Mouse (Mus musculus) liver, adult 2 months (tissue): ENCODE results near the gene Opalin. TPM values are rescaled to one million over a fixed set of nuclear protein-coding genes. Genes with fewer than 3 reads are reported as not detected.
A peak's percentile ranks its signal among the peaks of the same experiment; 100 is the strongest.

Experiments used
- DNase-seq: peaks from one replicate; pipeline ENCODE4 v3.0.0-alpha.2; 2011; ENCODE audit warnings: low read depth, low spot score; ENCODE audit errors: extremely low read depth
- H3K27ac ChIP-seq: fragments of 200-500 bp; replicated peaks from 2 replicates; pipeline ENCODE4 v1.5.1; 2012; ENCODE audit warnings: low read depth, mild to moderate bottlenecking, control low read depth, inconsistent platforms, low read length; ENCODE audit not compliant: insufficient read depth
- H3K27me3 ChIP-seq: fragments of 200-500 bp; 2 replicates; pipeline ENCODE4 v1.6.1; 2012; ENCODE audit warnings: mild to moderate bottlenecking, moderate library complexity, low read length, inconsistent platforms; ENCODE audit not compliant: control insufficient read depth, insufficient read depth
- H3K36me3 ChIP-seq: fragments of 200-500 bp; 2 replicates; pipeline ENCODE4 v1.6.1; 2012; ENCODE audit warnings: low read length, inconsistent platforms; ENCODE audit not compliant: control insufficient read depth, insufficient read depth
- H3K4me1 ChIP-seq: fragments of 200-500 bp; 2 replicates; pipeline ENCODE4 v1.6.1; 2011; ENCODE audit warnings: low read length; ENCODE audit not compliant: control insufficient read depth, insufficient read depth
- H3K4me3 ChIP-seq: fragments of 200-500 bp; 2 replicates; pipeline ENCODE4 v1.5.1; 2011; ENCODE audit warnings: low read depth, mild to moderate bottlenecking, control low read depth, low read length, moderate library complexity; ENCODE audit not compliant: insufficient read depth
- H3K79me2 ChIP-seq: fragments of 200-500 bp; 2 replicates; pipeline ENCODE4 v1.6.1; 2012; ENCODE audit warnings: inconsistent platforms, mild to moderate bottlenecking, low read length, moderate library complexity; ENCODE audit not compliant: control insufficient read depth, insufficient read depth
- H3K9ac ChIP-seq: fragments of 200-500 bp; 2 replicates; pipeline ENCODE4 v1.6.1; 2012; ENCODE audit warnings: low read depth, mild to moderate bottlenecking, control low read depth, inconsistent platforms, low read length
- CTCF ChIP-seq: fragments of 200-500 bp; IDR thresholded peaks from 2 replicates; pipeline ENCODE4 v1.5.1; 2011; ENCODE audit warnings: low read depth, low read length, control low read depth
- POLR2A ChIP-seq: fragments of 200-500 bp; IDR thresholded peaks from 2 replicates; pipeline ENCODE4 v1.6.1; 2011; ENCODE audit warnings: low read length, control low read depth; ENCODE audit not compliant: insufficient read depth; ENCODE audit errors: extremely low read depth
- WGBS: fragments of 180-500 bp; shearing (Covaris S2); methylation state at CpG from one replicate; pipeline ENCODE4 v1.1.7; 2018; 5-methylcytosine and 5-hydroxymethylcytosine counted together
- polyA plus RNA-seq: library from polyadenylated mRNA; depleted of rRNA; stranded (reverse); fragments of >200 nt; gene quantifications from 2 replicates; pipeline ENCODE4 v1.2.3, GENCODE M21; 2012
- total RNA-seq: library from RNA; depleted of rRNA; stranded (reverse); fragments of >200 nt; gene quantifications from 2 replicates; pipeline ENCODE4 v1.2.3, GENCODE M21; 2014

Opalin gene
- total and polyA plus RNA-seq, 2 experiments, result not detected

DNA sequence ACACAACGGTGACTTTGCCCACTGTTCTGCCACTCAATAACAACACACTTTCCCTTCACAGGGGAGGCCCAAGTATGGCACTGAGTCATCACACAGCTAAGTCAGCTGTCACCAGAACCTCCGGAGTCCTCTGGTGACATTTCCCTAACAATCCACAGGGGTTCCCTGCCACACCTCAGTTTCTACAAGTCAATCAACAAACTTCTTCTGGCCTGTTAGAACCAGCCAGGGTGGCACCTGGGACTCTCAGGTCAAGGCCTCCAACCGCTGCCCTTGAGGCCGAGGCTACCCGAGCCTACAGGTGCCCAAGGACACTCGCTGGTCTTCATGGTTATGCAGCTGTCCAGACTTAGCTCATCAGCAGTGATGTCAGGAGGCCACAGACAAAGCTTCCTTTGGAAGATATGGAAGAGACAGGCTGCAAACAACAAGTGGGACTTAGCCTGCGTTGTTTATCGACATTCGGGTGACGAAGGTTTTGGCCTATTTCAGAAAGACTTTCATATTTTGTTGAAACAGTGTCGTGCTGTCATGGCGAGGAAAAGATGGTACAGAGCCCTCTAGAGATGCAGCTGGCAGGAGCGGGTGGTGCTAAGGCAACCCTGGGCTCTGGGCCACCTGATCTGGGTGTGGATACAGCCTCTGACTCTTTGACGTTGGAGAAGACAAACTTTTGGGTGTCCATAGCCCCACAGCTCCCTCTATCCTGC is 3.0 kb downstream of the Opalin start:
- H3K36me3 ChIP-seq, result no peaks in the 10 kb centered on the region
- DNase-seq, result no peak
- WGBS, result 82% methylated on average over 14 of the region's 14 CpGs

DNA sequence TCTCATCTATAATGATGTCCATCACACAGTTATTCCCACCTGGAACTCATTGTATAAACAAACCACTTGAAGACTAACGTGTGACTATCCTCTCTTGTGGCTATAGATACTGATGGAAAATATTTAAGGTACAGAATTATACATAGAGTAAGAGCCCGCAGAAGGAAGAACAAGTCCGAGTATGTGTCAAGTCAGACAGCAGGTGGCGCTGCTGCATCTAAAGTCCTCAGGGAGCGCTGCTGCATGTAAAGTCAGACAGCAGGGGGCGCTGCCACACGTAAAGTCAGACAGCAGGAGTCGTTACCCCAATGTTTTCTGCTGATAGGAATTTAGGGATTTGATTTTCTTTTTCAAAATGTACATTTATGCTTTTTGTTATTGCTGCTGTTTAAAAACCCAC is 5.4 kb downstream of the Opalin start:
- H3K36me3 ChIP-seq, result no peaks in the 10 kb centered on the region
- H3K4me3 ChIP-seq, result no peak overlapping the region; the same call in 1 of the 2 replicates
- WGBS, result 6% methylated on average over 8 of the region's 8 CpGs

More for the DNA sequence above, 3.0 kb downstream of the Opalin start:
- H3K4me1 ChIP-seq, result no peaks in the 10 kb centered on the region
- H3K79me2 ChIP-seq, result no peaks in the 10 kb centered on the region
- H3K9ac ChIP-seq, result no peak overlapping the region
- no peak overlapping the region for H3K27ac ChIP-seq
- H3K27me3 ChIP-seq, result no peaks in the 10 kb centered on the region
- no peak for TF ChIP-seq CTCF
- no peak for TF ChIP-seq POLR2A
- no peak overlapping the region for H3K4me3 ChIP-seq

DNA sequence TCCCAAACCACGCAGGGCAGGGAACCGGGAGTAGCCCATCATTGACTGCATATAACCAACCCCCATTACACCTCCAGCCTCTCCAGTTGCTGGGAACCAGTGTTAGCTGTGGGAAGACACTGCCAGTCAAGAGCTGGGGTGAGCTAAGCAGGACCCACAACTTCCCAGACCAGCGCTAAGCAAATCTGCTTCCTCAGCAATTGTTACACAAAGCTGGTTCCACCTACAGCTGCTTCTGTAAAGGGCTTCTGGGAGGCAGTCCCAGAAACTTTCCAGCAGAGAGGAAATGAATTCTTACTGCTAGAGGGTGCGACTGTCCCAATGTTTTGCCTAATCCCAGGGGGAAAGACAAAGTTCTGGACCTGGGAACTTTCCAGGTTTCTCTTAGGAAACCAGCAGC is 22.2 kb downstream of the Opalin start:
- Histone ChIP-seq H3K4me3 (no peak overlapping the region), H3K79me2 (no peaks in the 10 kb centered on the region), H3K9ac (no peak overlapping the region), H3K36me3 (no peaks in the 10 kb centered on the region), H3K27ac (no peak overlapping the region), H3K4me1 (peaks cover 7% of the 10 kb centered on the region), H3K27me3 (no peaks in the 10 kb centered on the region)
- TF ChIP-seq POLR2A (no peak), CTCF (no peak)
- DNase-seq, result no peak
- WGBS, result 74% methylated on average over 4 of the region's 4 CpGs

More for the DNA sequence above, 5.4 kb downstream of the Opalin start:
- no peak overlapping the region for H3K9ac ChIP-seq
- H3K4me1 ChIP-seq, result no peaks in the 10 kb centered on the region
- peak; percentile 82 for DNase-seq
- no peaks in the 10 kb centered on the region for H3K79me2 ChIP-seq
- no peak overlapping the region for H3K27ac ChIP-seq
- H3K27me3 ChIP-seq, result no peaks in the 10 kb centered on the region
- TF ChIP-seq POLR2A (no peak), CTCF (peak; percentile 100)

DNA sequence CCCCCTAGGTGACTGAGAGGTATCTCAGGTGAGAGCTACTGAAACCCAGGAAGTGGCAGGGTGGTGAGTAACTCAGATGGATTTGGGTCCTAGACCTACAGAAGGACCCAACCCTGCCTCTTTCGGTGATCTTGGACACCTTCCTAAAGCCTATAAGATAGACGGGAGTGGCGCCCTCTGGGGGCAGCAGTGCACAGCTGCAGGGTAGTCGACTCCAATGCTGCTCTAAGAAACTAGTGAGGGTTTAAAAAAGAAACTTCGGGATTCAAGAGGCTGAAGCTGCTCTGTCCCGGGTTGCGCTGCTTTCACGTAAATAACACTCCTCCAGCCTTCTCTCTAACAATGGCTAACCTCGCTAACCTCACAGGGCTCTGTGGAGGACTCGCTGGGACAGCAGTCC is 23.4 kb downstream of the Opalin start:
- TF ChIP-seq CTCF (peak; percentile 84), POLR2A (no peak)
- DNase-seq, result peak; percentile 44
- Histone ChIP-seq H3K79me2 (no peaks in the 10 kb centered on the region), H3K27ac (no peak overlapping the region), H3K36me3 (no peaks in the 10 kb centered on the region), H3K4me1 (peaks cover 7% of the 10 kb centered on the region), H3K27me3 (no peaks in the 10 kb centered on the region), H3K9ac (no peak overlapping the region), H3K4me3 (no peak overlapping the region)
- 55% methylated on average over 10 of the region's 10 CpGs for WGBS

DNA sequence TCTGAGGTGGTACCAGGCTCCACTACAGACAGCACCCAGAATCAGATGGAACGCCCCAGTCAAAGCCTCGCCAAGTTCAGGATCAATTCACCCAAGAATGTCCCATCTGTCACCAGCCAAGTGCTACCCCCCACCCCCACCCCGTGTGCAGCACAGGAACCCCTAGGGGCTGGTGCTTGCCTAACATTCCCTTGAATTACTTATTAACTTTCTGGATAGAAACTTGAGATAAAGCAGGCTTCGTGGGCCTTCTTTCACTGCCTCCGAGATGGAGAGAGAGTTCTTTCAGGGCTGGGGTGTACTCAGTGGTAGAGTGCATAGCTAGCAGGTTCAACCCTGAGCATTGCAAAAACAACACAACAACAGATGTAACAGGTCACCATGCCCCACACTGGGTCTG is 24.7 kb downstream of the Opalin start:
- TF ChIP-seq CTCF, result no peak
- no peak for TF ChIP-seq POLR2A

DNA sequence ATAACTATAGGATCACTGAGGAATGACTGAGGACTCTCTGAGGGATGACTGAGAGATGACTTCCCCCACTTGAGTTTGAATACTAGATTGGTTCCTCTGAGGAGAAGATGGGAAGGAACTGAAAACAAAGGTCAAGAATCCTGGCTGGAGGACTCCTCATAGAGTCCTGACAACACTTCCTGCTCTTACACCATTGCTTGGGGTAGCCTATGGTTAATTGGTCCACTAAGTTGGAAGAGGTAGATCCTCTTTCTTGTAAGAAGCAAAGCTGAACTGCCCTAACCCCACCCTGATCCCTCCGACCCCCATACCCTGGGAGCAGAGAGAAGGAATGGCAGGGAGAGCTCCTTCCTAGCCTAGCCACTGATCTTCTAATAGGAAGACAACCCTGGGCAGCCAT is 25.2 kb downstream of the Opalin start:
- Histone ChIP-seq H3K9ac (no peak overlapping the region), H3K4me1 (peaks cover 7% of the 10 kb centered on the region), H3K27me3 (no peaks in the 10 kb centered on the region), H3K4me3 (no peak overlapping the region), H3K27ac (peak overlapping the region; percentile 42; the same call in 1 of the 2 replicates), H3K36me3 (no peaks in the 10 kb centered on the region), H3K79me2 (no peaks in the 10 kb centered on the region)
- 88% methylated on average over 1 of the region's 1 CpGs for WGBS
- DNase-seq, result no peak
- no peak for TF ChIP-seq POLR2A
- no peak for TF ChIP-seq CTCF

More for the DNA sequence above, 24.7 kb downstream of the Opalin start:
- no peaks in the 10 kb centered on the region for H3K79me2 ChIP-seq
- 25% methylated on average over 5 of the region's 5 CpGs for whole genome bisulfite sequencing
- no peak overlapping the region for H3K9ac ChIP-seq
- peaks cover 7% of the 10 kb centered on the region for H3K4me1 ChIP-seq
- H3K36me3 ChIP-seq, result no peaks in the 10 kb centered on the region
- peak; percentile 67 for DNase-seq
- H3K4me3 ChIP-seq, result no peak overlapping the region
- no peaks in the 10 kb centered on the region for H3K27me3 ChIP-seq
- peak overlapping the region; percentile 42 for H3K27ac ChIP-seq
